Mouse (Mus musculus) heart, embryonic 10.5 days (tissue): ENCODE results near the gene Psma3. TPM values are rescaled to one million over a fixed set of nuclear protein-coding genes. Genes with fewer than 3 reads are reported as not detected.

ENCODE experiments used
- DNase-seq: peaks from one replicate; pipeline ENCODE4 v3.0.0-alpha.2; 2017; ENCODE audit warnings: low spot score
- H3K27ac ChIP-seq: fragments of 300-500 bp; sonication (generic); 2 replicates; pipeline ENCODE4 v1.5.1; 2016; ENCODE audit warnings: mild to moderate bottlenecking
- H3K27me3 ChIP-seq: fragments of 300-500 bp; sonication (generic); 2 replicates; pipeline ENCODE4 v1.6.1; 2016; ENCODE audit warnings: mild to moderate bottlenecking; ENCODE audit not compliant: poor library complexity, insufficient read depth, severe bottlenecking
- H3K36me3 ChIP-seq: fragments of 300-500 bp; sonication (generic); 2 replicates; pipeline ENCODE4 v1.6.1; 2016; ENCODE audit warnings: mild to moderate bottlenecking, moderate library complexity
- H3K4me1 ChIP-seq: fragments of 300-500 bp; sonication (generic); 2 replicates; pipeline ENCODE4 v1.6.1; 2016; ENCODE audit warnings: mild to moderate bottlenecking
- H3K4me3 ChIP-seq: fragments of 300-500 bp; sonication (generic); 2 replicates; pipeline ENCODE4 v1.5.1; 2016; ENCODE audit warnings: mild to moderate bottlenecking, moderate library complexity
- H3K9me3 ChIP-seq: fragments of 300-500 bp; sonication (generic); 2 replicates; pipeline ENCODE4 v1.6.1; 2016; ENCODE audit warnings: mild to moderate bottlenecking, moderate library complexity
- WGBS: fragments of 180-500 bp; shearing (Covaris S2); methylation state at CpG from one replicate; pipeline ENCODE4 v1.1.7; 2016; 5-methylcytosine and 5-hydroxymethylcytosine counted together
- polyA plus RNA-seq: library from polyadenylated mRNA; unstranded; fragments of >200 nt; fragmentation: Nextera tagmentation; extraction: Ambion mirVana; gene quantifications from 2 replicates; pipeline ENCODE4 v1.2.1, GENCODE M21; 2016

The Psma3 gene
- polyA plus RNA-seq, result 513 and 568 TPM in 2 replicates

- Histone ChIP-seq H3K27me3 (no peaks in the 10 kb centered on the region), H3K4me1 (peaks cover 11% of the 10 kb centered on the region), H3K27ac (peak within 1 kb of the TSS; percentile 97), H3K36me3 (peaks cover 13% of the 10 kb centered on the region), H3K4me3 (peak within 1 kb of the TSS; percentile 99), H3K9me3 (no peaks in the 10 kb centered on the region)
- peak; percentile 97 for DNase-seq
- WGBS, result under 1% methylated on average over 70 of the region's 71 CpGs
Observed at GRCm38 (mm10) chr12:70974441-70975266, at the start of gene Psma3. Psma3 (plus strand) TSS chr12:70974621.

DNA sequence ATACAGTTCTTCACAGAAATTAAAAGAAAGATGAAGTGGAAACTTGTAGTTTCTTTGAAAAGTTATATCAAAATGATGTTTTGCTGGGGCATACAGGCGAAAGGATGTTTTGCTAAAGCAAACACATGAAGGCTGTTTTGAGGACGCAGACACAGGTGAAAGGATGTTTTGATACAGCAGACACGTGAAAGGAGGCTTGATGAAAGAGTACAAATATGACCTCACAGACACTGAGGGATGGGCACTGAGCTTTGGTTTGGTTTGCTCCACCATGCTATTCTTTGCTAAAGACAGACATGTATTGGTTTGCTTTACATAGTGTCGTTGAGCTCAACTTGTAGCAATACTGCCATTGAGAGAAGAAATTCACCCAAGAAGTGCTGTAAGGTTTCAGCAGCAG, 44.6 kb upstream of the Psma3 start:
- H3K36me3 ChIP-seq, result no peaks in the 10 kb centered on the region
- H3K4me1 ChIP-seq, result no peaks in the 10 kb centered on the region
- no peaks in the 10 kb centered on the region for H3K9me3 ChIP-seq
- 78% methylated on average over 4 of the region's 4 CpGs for WGBS
- H3K4me3 ChIP-seq, result no peak overlapping the region
- no peak overlapping the region for H3K27ac ChIP-seq
- no peak for DNase-seq
- H3K27me3 ChIP-seq, result no peaks in the 10 kb centered on the region

- H3K27ac ChIP-seq, result peak overlapping the region; percentile 93
- peak; percentile 80 for DNase-seq
- H3K4me1 ChIP-seq, result 0 out of 2 replicates have a peak, but pooled peaks cover 8% of the 10 kb centered on the region
- peak overlapping the region; percentile 82 for H3K4me3 ChIP-seq
- H3K36me3 ChIP-seq, result peaks cover 11% of the 10 kb centered on the region; the same call in 1 of the 2 replicates
- H3K27me3 ChIP-seq, result no peaks in the 10 kb centered on the region
- 25% methylated on average over 11 of the region's 12 CpGs for WGBS
- no peaks in the 10 kb centered on the region for H3K9me3 ChIP-seq
Observed at GRCm38 (mm10) chr12:70937150-70937549, 37.3 kb upstream of the Psma3 start.

DNA sequence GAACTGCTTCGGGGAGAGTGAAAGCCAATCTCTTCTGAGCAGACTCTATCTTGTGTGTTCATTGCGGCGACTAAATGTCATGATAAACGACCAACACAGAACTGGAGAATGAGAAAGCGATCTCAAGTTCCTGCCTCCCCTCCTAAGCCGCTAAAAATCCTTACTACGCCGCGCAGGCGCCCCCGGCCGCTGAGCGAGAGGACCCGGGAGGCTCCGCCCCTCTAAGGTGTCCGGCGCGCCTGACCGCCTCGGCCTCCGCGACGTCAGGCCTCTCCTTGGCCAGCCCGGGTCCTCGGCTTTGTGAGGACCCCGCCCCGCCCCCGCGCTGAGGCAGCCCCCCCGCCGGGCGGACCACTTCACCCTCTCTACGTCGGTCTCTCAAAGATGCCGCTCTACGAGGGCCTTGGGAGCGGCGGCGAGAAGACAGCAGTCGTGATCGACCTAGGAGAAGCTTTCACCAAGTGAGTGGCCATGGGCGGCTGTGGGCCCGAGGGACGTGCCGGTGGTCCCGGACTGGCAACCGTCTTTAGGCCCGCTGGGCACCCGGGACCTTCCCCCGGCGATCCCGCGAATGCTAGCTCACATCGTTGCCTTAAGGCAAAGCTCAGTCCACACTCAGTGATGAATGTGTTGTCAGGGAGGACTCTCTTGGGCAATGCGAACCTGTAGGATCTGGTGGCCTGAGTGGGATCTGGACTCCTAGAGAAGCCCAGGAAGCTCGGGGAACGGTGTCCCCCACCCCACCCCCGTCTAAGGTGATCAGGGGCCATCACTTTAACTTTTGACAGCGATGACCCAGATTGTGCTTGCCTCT, 36.6 kb upstream of the Psma3 start, which contains the start of gene Actr10:
Actr10 (plus strand) TSS at position 287 of the 814 bp plus-strand sequence.
- under 1% methylated on average over 59 of the region's 59 CpGs for WGBS
- Histone ChIP-seq H3K9me3 (no peaks in the 10 kb centered on the region), H3K4me1 (0 out of 2 replicates have a peak, but pooled peaks cover 8% of the 10 kb centered on the region), H3K36me3 (peaks cover 17% of the 10 kb centered on the region), H3K27me3 (no peaks in the 10 kb centered on the region), H3K27ac (peak within 1 kb of the TSS; percentile 93), H3K4me3 (peak within 1 kb of the TSS; percentile 82)
- peak; percentile 96 for DNase-seq

DNA sequence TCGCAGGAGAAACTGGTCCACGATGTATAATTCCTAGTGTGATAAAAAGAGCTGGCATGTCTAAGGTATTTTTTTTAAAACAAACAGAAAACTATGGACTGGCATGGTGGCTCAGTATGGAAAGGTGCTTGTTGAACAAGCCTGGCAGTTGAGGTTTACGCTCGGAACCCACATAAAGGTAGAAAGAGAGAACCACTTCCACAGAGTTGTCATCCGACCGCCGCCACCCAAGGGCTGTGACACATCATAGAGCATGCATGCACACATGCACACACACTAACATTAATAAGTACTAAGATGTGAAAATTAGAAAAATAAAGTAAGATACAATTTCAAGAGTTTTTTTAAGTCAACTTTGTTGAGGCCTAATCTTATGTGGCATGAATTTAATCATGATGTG, 33.6 kb upstream of the Psma3 start:
- no peak for DNase-seq
- Histone ChIP-seq H3K4me1 (peaks cover 16% of the 10 kb centered on the region), H3K4me3 (no peak overlapping the region), H3K36me3 (peaks cover 33% of the 10 kb centered on the region), H3K9me3 (no peaks in the 10 kb centered on the region), H3K27ac (no peak overlapping the region), H3K27me3 (no peaks in the 10 kb centered on the region)
- WGBS, result 92% methylated on average over 7 of the region's 7 CpGs

DNA sequence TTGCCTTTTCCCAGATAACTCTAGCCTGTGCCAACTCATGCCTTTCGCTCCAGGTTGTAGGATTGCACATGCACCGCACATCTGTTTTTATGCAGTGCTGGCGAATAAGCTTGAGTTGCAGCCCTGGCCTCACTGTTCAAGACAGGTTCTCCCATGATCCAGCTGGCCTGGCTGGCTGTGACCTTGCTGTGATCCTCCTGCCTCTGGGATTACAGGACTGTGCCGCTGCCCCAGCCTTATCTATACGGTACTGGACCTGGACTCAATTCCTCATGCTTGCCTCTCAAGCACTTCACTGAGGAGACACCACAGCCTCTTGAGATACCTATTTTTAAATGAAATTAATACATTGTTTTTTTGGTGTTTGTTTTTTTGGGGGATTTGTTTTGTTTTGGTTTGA, 30.2 kb upstream of the Psma3 start:
- DNase-seq, result no peak
- Histone ChIP-seq H3K4me3 (no peak overlapping the region), H3K9me3 (no peaks in the 10 kb centered on the region), H3K4me1 (peaks cover 8% of the 10 kb centered on the region), H3K36me3 (peaks cover 57% of the 10 kb centered on the region), H3K27me3 (no peaks in the 10 kb centered on the region), H3K27ac (no peak overlapping the region)
- 68% methylated on average over 5 of the region's 5 CpGs for WGBS

DNA sequence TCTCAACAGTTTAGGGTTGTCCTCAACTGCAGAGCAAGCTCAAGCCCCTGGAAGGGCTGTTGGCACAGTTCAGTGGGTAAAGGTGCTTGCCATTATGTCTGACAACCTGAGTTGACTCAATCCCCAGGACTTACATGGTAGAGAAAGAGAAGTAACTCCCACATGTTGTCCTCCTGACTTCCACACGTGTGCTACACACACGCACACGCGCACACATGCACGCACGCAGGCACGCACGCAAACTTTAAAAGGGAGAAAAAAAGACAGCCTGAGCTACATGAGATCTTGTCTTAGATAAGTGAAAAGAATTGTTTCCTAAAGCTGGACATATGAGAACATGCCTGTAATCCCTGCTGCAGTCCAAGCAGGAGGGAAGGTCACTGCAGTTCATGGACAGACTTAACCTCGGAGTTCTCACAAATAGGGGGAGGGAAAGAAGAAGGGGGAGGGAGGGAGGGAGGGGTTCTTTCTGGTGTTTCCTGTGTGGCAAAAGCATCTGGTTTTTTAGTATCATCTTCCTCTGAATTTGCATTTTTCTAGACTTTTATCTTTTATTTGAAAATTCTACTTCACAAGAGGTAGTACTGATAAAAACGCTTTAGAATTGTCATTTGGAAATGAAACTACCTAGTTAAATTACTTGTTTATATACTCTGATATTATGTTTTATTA, 27.7 kb upstream of the Psma3 start:
- no peaks in the 10 kb centered on the region for H3K9me3 ChIP-seq
- H3K4me3 ChIP-seq, result no peak overlapping the region
- no peak for DNase-seq
- H3K27ac ChIP-seq, result no peak overlapping the region
- H3K4me1 ChIP-seq, result peaks cover 8% of the 10 kb centered on the region
- no peaks in the 10 kb centered on the region for H3K27me3 ChIP-seq
- 92% methylated on average over 10 of the region's 10 CpGs for WGBS
- H3K36me3 ChIP-seq, result peaks cover 62% of the 10 kb centered on the region

- H3K4me1 ChIP-seq, result no peaks in the 10 kb centered on the region
- H3K27ac ChIP-seq, result no peak overlapping the region
- H3K36me3 ChIP-seq, result peaks cover 90% of the 10 kb centered on the region
- no peak overlapping the region for H3K4me3 ChIP-seq
- H3K9me3 ChIP-seq, result no peaks in the 10 kb centered on the region
- DNase-seq, result no peak
- WGBS, result 72% methylated on average over 4 of the region's 4 CpGs
- H3K27me3 ChIP-seq, result no peaks in the 10 kb centered on the region
Observed at GRCm38 (mm10) chr12:70958640-70959039, 15.8 kb upstream of the Psma3 start.

GRCm38 (mm10) chr12:70967581-70967980, 6.8 kb upstream of the Psma3 start:
- Histone ChIP-seq H3K9me3 (no peaks in the 10 kb centered on the region), H3K27ac (peak overlapping the region; percentile 93), H3K36me3 (peaks cover 16% of the 10 kb centered on the region), H3K4me3 (peak overlapping the region; percentile 69), H3K27me3 (no peaks in the 10 kb centered on the region), H3K4me1 (peaks cover 7% of the 10 kb centered on the region)
- WGBS, result 37% methylated on average over 8 of the region's 8 CpGs
- no peak for DNase-seq

- under 1% methylated on average over 35 of the region's 35 CpGs for WGBS
- H3K9me3 ChIP-seq, result no peaks in the 10 kb centered on the region
- peak overlapping the region; percentile 69 for H3K4me3 ChIP-seq
- no peaks in the 10 kb centered on the region for H3K27me3 ChIP-seq
- peak; percentile 89 for DNase-seq
- peaks cover 11% of the 10 kb centered on the region for H3K36me3 ChIP-seq
- peak overlapping the region; percentile 93 for H3K27ac ChIP-seq
- peaks cover 7% of the 10 kb centered on the region for H3K4me1 ChIP-seq
Observed at GRCm38 (mm10) chr12:70968141-70968790, 6.2 kb upstream of the Psma3 start.

GRCm38 (mm10) chr12:70968791-70969307, 5.6 kb upstream of the Psma3 start:
- Histone ChIP-seq H3K4me1 (peaks cover 7% of the 10 kb centered on the region), H3K27ac (peak overlapping the region; percentile 93), H3K27me3 (no peaks in the 10 kb centered on the region), H3K36me3 (peaks cover 5% of the 10 kb centered on the region; the same call in 1 of the 2 replicates), H3K4me3 (peak overlapping the region; percentile 69), H3K9me3 (no peaks in the 10 kb centered on the region)
- DNase-seq, result peak; percentile 89
- 2% methylated on average over 15 of the region's 15 CpGs for WGBS
